Mouse (Mus musculus) midbrain, embryonic 15.5 days (tissue): ENCODE measurements around the gene Mrfap1. TPM values are rescaled to one million over a fixed set of nuclear protein-coding genes. Genes with fewer than 3 reads are reported as not detected.
A peak's percentile ranks its signal among the peaks of the same experiment; 100 is the strongest.

Experiments
- ATAC-seq: fragments of 200-750 bp; cut with Nextera tagmentation; replicated peaks from 2 replicates; pipeline ENCODE4 v1.8.0; 2017; ENCODE audit warnings: moderate TSS enrichment
- H3K27ac ChIP-seq: fragments of 300-500 bp; sonication (generic); 2 replicates; pipeline ENCODE4 v1.5.1; 2015; ENCODE audit warnings: mild to moderate bottlenecking, inconsistent platforms
- H3K27me3 ChIP-seq: fragments of 300-500 bp; sonication (generic); replicated peaks from 2 replicates; pipeline ENCODE4 v1.6.1; 2015; ENCODE audit warnings: inconsistent platforms
- H3K36me3 ChIP-seq: fragments of 300-500 bp; sonication (generic); replicated peaks from 2 replicates; pipeline ENCODE4 v1.6.1; 2015; ENCODE audit warnings: inconsistent platforms
- H3K4me1 ChIP-seq: fragments of 300-500 bp; sonication (generic); 2 replicates; pipeline ENCODE4 v1.6.1; 2015; ENCODE audit warnings: inconsistent platforms
- H3K4me2 ChIP-seq: fragments of 300-500 bp; sonication (generic); 2 replicates; pipeline ENCODE4 v1.6.1; 2015; ENCODE audit warnings: inconsistent platforms, mild to moderate bottlenecking, moderate library complexity
- H3K4me3 ChIP-seq: fragments of 300-500 bp; sonication (generic); 2 replicates; pipeline ENCODE4 v1.5.1; 2015; ENCODE audit warnings: mild to moderate bottlenecking, inconsistent platforms
- H3K9ac ChIP-seq: fragments of 300-500 bp; sonication (generic); 2 replicates; pipeline ENCODE4 v1.6.1; 2015; ENCODE audit warnings: mild to moderate bottlenecking, inconsistent platforms
- H3K9me3 ChIP-seq: fragments of 300-500 bp; sonication (generic); 2 replicates; pipeline ENCODE4 v1.6.1; 2016; ENCODE audit warnings: inconsistent platforms
- WGBS: fragments of 180-500 bp; shearing (Covaris S2); methylation state at CpG from one replicate; pipeline ENCODE4 v1.1.7; 2015; ENCODE audit warnings: mixed read lengths; 5-methylcytosine and 5-hydroxymethylcytosine counted together
- polyA plus RNA-seq: library from polyadenylated mRNA; unstranded; fragments of >200 nt; fragmentation: Nextera tagmentation; extraction: Ambion mirVana; gene quantifications from 2 replicates; pipeline ENCODE4 v1.2.1, GENCODE M21; 2015

Mrfap1 gene
- polyA plus RNA-seq, 1 experiment from 2014 or later, result 289 TPM

DNA sequence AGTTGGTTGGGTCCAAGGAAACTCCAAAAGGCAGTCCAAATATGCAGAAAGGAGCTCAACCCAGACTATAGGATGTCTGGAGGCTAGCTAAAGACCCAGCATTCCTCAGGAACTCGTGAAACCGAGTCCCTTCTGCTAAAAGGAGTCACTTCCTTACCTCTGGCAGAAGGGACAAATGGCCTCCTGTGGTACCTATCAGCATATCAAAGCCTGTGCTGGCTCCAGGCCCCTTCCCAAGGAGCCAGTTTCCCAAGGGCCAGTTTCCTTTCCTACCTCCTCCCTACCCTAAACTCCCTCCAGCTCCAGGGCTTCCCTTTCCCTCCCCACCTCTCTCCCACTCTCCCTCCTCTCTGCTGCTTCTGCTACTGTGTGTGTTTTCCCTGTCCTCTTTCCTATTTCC lies 19.4 kb downstream of the Mrfap1 start:
- Histone ChIP-seq H3K4me3 (no peak overlapping the region), H3K4me2 (no peak overlapping the region), H3K4me1 (no peaks in the 10 kb centered on the region), H3K27me3 (no peaks in the 10 kb centered on the region), H3K9me3 (no peaks in the 10 kb centered on the region), H3K9ac (no peak overlapping the region), H3K36me3 (no peaks in the 10 kb centered on the region), H3K27ac (no peak overlapping the region)
- 0% methylated on average over 2 of the region's 2 CpGs for WGBS
- ATAC-seq, result no peak

DNA sequence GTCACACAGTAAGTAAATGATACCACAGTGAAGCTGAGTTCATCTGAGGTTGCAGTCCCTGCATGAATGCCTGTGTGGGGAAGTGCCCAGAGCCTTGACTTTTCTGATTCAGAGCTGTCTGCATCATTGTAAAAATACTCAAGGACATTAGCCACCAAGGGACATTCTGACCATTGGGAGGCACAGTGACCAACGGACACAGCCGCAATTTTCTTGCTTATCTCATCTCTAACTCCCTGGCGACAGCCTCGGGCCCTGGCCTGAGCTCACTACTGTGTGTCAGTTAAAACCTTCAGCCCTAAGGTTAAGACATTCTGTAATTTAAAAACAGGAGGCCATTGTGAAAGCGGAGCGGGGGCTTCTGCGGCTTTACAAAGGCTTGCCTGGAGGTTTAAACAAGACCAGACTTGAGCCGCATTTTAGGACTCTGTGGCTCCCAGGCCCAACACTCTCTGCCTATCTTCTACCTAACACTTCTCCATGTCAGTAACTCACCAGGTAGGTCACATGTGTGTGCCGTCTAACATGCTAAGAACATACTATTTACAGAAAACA lies 20.5 kb downstream of the Mrfap1 start:
- no peaks in the 10 kb centered on the region for H3K36me3 ChIP-seq
- no peak overlapping the region for H3K4me3 ChIP-seq
- no peak overlapping the region for H3K9ac ChIP-seq
- H3K27me3 ChIP-seq, result no peaks in the 10 kb centered on the region
- no peaks in the 10 kb centered on the region for H3K4me1 ChIP-seq
- no peak overlapping the region for H3K4me2 ChIP-seq
- 28% methylated on average over 9 of the region's 9 CpGs for WGBS
- no peak for ATAC-seq
- H3K27ac ChIP-seq, result no peak overlapping the region
- H3K9me3 ChIP-seq, result no peaks in the 10 kb centered on the region

GRCm38 (mm10) chr5:36775317-36775716 lies 21.3 kb downstream of the Mrfap1 start:
- no peak overlapping the region for H3K4me2 ChIP-seq

GRCm38 (mm10) chr5:36772586-36772985 lies 24.0 kb downstream of the Mrfap1 start:
- Histone ChIP-seq H3K4me2 (no peak overlapping the region), H3K4me1 (0 out of 2 replicates have a peak, but pooled peaks cover 1% of the 10 kb centered on the region), H3K27ac (no peak overlapping the region), H3K9me3 (no peaks in the 10 kb centered on the region), H3K4me3 (no peak overlapping the region), H3K36me3 (no peaks in the 10 kb centered on the region), H3K27me3 (no peaks in the 10 kb centered on the region), H3K9ac (no peak overlapping the region)
- ATAC-seq, result no peak
- WGBS, result 72% methylated on average over 5 of the region's 5 CpGs

More at GRCm38 (mm10) chr5:36775317-36775716, 21.3 kb downstream of the Mrfap1 start:
- H3K9ac ChIP-seq, result no peak overlapping the region
- H3K27ac ChIP-seq, result no peak overlapping the region
- no peak overlapping the region for H3K4me3 ChIP-seq
- 88% methylated on average over 2 of the region's 2 CpGs for WGBS
- H3K27me3 ChIP-seq, result no peaks in the 10 kb centered on the region
- ATAC-seq, result no peak
- no peaks in the 10 kb centered on the region for H3K9me3 ChIP-seq
- H3K36me3 ChIP-seq, result no peaks in the 10 kb centered on the region
- no peaks in the 10 kb centered on the region for H3K4me1 ChIP-seq

DNA sequence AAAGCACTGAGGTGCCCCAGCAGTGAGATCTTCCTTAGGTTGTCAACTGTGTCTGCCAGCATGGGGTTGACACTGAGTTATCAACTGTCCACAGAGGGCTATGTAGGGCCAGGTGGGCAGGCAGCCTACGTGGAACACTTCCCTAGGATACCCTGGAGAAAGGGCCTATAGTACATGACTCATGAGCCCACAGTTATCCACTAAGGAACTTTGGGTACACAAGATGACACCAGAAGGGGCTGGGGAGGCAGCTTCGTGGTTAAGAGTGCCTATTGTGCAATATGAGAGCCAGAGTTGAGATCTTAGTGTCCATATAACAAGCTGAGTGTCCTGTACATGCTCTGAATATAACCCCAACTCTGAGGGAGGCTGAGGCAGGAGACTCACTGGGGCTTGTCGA lies 27.0 kb downstream of the Mrfap1 start:
- Histone ChIP-seq H3K4me1 (peaks cover 10% of the 10 kb centered on the region), H3K4me3 (no peak overlapping the region), H3K9ac (no peak overlapping the region), H3K9me3 (no peaks in the 10 kb centered on the region), H3K4me2 (no peak overlapping the region), H3K36me3 (no peaks in the 10 kb centered on the region), H3K27me3 (no peaks in the 10 kb centered on the region), H3K27ac (no peak overlapping the region)
- WGBS, result 72% methylated on average over 3 of the region's 3 CpGs
- no peak for ATAC-seq

GRCm38 (mm10) chr5:36766958-36767703 lies 29.4 kb downstream of the Mrfap1 start:
- ATAC-seq, result peak; percentile 78
- Histone ChIP-seq H3K27ac (0 out of 2 replicates have a peak overlapping the region, but pooled peaks have one; percentile 19), H3K4me1 (peaks cover 10% of the 10 kb centered on the region), H3K9ac (no peak overlapping the region), H3K27me3 (no peaks in the 10 kb centered on the region), H3K4me3 (no peak overlapping the region), H3K9me3 (no peaks in the 10 kb centered on the region), H3K36me3 (no peaks in the 10 kb centered on the region), H3K4me2 (no peak overlapping the region)
- 26% methylated on average over 10 of the region's 10 CpGs for WGBS

DNA sequence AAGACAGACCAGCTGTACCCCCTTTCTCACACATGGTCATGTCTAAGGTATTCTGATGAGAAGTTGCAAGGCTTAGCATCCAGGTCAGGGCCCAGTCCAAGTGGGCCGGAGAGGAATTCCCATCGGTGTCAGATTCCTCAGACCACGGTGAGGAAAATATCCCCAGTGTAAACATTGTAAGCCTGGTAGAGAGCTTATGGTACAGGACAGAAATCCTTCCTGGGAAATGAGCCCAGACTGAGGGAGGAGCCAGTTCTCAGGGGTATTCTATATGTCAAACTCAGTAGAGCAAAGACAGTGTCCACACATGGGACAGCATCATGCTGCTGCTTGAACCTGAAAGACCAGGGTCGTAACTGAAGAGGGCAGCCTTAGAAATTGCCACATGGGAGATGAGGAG lies 36.7 kb downstream of the Mrfap1 start:
- Histone ChIP-seq H3K4me2 (no peak overlapping the region), H3K4me3 (no peak overlapping the region), H3K27ac (no peak overlapping the region), H3K9ac (no peak overlapping the region), H3K27me3 (no peaks in the 10 kb centered on the region), H3K4me1 (no peaks in the 10 kb centered on the region), H3K9me3 (no peaks in the 10 kb centered on the region), H3K36me3 (no peaks in the 10 kb centered on the region)
- 85% methylated on average over 4 of the region's 4 CpGs for WGBS
- no peak for ATAC-seq

DNA sequence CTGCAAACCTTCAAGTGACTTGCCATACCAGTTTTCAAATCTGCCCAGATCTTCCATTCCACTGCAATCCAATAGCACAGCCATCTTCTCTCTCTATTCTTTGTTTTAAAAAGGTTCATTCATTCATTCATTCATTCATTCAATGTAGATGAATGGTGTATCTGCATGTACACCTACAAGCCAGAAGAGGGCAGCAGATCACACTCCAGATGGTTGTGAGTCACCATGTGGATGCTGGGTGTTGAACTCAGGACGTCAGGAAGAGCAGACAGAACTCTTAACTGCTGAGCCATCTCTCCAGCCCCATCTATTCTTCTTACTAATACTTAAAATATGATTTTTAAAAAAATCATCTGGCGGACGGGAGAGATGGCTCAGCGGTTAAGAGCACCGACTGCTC lies 39.5 kb downstream of the Mrfap1 start:
- no peaks in the 10 kb centered on the region for H3K9me3 ChIP-seq
- no peak overlapping the region for H3K27ac ChIP-seq
- H3K4me1 ChIP-seq, result no peaks in the 10 kb centered on the region
- no peaks in the 10 kb centered on the region for H3K36me3 ChIP-seq
- no peak for ATAC-seq
- no peak overlapping the region for H3K4me3 ChIP-seq
- H3K9ac ChIP-seq, result no peak overlapping the region
- H3K27me3 ChIP-seq, result no peaks in the 10 kb centered on the region
- WGBS, result 64% methylated on average over 5 of the region's 5 CpGs
- H3K4me2 ChIP-seq, result no peak overlapping the region

GRCm38 (mm10) chr5:36750119-36751078 lies 46.2 kb downstream of the Mrfap1 start:
- no peak overlapping the region for H3K4me2 ChIP-seq
- WGBS, result 74% methylated on average over 9 of the region's 9 CpGs
- no peak for ATAC-seq

DNA sequence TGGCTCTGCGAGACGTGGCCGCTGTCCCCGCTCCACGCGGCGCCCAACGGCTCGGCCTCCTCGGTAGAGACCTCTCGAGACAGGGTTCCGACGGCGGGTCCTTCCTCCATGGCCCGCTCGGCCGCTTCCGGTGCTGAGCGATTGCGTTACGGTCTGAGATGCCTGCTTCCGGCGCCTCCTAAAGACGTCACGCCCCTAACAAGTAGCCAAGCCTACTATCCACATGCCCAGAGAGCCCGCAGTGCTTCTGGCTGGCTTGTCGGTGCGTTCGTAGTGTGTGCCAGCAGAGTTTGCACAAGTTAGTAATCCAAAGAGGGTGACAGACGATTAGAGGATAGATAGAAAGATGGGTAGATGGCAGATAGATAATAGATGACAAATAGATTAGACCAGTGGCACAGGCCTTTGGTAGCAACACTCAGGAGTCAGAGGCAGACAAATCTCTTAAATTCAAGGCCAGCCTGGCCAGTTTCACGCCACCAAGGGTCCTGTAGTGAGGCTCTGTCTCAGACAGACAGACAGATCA lies 48.0 kb downstream of the Mrfap1 start, which contains the start of gene Bloc1s4:
Gene Bloc1s4 (minus strand): TSS at position 115 of the 526 bp plus-strand sequence.
- ATAC-seq, result peak; percentile 97
- Histone ChIP-seq H3K4me2 (peak within 1 kb of the TSS; percentile 88), H3K9me3 (no peaks in the 10 kb centered on the region), H3K27me3 (no peaks in the 10 kb centered on the region), H3K36me3 (no peaks in the 10 kb centered on the region), H3K9ac (peak within 1 kb of the TSS; percentile 72), H3K4me3 (peak within 1 kb of the TSS; percentile 84), H3K4me1 (peaks cover 24% of the 10 kb centered on the region), H3K27ac (peak within 1 kb of the TSS; percentile 62)
- 3% methylated on average over 31 of the region's 31 CpGs for WGBS

More at GRCm38 (mm10) chr5:36750119-36751078, 46.2 kb downstream of the Mrfap1 start:
- H3K9ac ChIP-seq, result no peak overlapping the region
- no peaks in the 10 kb centered on the region for H3K9me3 ChIP-seq
- no peaks in the 10 kb centered on the region for H3K27me3 ChIP-seq
- no peak overlapping the region for H3K27ac ChIP-seq
- H3K4me3 ChIP-seq, result no peak overlapping the region
- peaks cover 24% of the 10 kb centered on the region for H3K4me1 ChIP-seq
- H3K36me3 ChIP-seq, result no peaks in the 10 kb centered on the region

DNA sequence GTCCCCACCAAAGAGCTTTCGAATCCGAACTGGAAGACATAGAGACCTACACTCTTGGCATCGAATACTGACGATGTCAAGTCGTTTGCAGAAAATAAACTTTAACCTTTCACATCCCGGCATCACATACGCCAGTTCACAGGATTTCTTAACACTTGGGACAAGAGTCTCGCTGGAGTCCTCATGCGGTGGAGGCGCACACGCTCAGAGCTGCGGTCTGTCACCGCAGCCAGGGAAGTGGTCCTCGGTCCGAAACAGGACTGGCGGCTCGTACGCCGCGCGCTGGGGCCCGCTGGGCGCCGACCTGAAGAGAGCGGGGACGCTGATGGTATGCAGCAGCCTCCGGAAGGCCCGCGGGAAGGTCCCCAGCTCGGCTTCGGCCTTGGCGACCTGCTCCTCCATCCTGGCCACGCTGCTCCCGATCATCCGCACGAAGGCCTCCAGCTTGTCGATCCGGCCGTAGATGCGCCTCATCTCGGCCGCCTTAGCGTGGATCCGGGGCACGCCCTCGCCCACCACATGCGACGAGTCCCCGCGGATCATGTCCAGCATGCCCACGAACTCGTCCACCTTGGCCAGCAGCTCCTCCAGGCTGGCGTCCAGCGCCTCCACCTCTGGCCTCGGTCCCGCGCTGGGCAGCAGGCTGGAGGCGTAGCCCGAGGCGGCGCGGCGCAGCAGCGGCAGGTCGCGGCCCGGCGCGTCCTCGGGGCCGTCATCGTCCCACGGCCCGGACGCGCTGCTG lies 48.6 kb downstream of the Mrfap1 start:
- Histone ChIP-seq H3K9me3 (no peaks in the 10 kb centered on the region), H3K27me3 (no peaks in the 10 kb centered on the region), H3K36me3 (no peaks in the 10 kb centered on the region), H3K4me1 (peaks cover 24% of the 10 kb centered on the region), H3K4me3 (peak overlapping the region; percentile 84), H3K4me2 (peak overlapping the region; percentile 88), H3K27ac (peak overlapping the region; percentile 55; the same call in 1 of the 2 replicates), H3K9ac (peak overlapping the region; percentile 72)
- peak; percentile 57 for ATAC-seq
- WGBS, result 2% methylated on average over 75 of the region's 76 CpGs
